Mouse (Mus musculus) heart, adult 2 months (tissue): ENCODE measurements around the gene H6pd. TPM values are rescaled to one million over a fixed set of nuclear protein-coding genes. Genes with fewer than 3 reads are reported as not detected.
A peak's percentile ranks its signal among the peaks of the same experiment; 100 is the strongest.

Source experiments
- DNase-seq, 2 experiments: peaks; one replicate each; pipeline ENCODE4 v3.0.0; 2021
- H3K27ac ChIP-seq: fragments of 200-600 bp; 2 replicates; pipeline ENCODE4 v1.8.1; 2022
- H3K27me3 ChIP-seq: fragments of 200-500 bp; 2 replicates; pipeline ENCODE4 v1.6.1; 2012; ENCODE audit warnings: mild to moderate bottlenecking, low read length, inconsistent platforms, mixed read lengths; ENCODE audit not compliant: control insufficient read depth, insufficient read depth
- H3K36me3 ChIP-seq: fragments of 200-500 bp; 2 replicates; pipeline ENCODE4 v1.6.1; 2012; ENCODE audit warnings: low read length, inconsistent platforms; ENCODE audit not compliant: control insufficient read depth, insufficient read depth
- H3K4me1 ChIP-seq: fragments of 200-500 bp; 2 replicates; pipeline ENCODE4 v1.6.1; 2011; ENCODE audit warnings: low read length; ENCODE audit not compliant: control insufficient read depth, insufficient read depth
- H3K4me3 ChIP-seq: fragments of 200-600 bp; 2 replicates; pipeline ENCODE4 v1.8.1; 2022
- H3K79me2 ChIP-seq: fragments of 200-500 bp; replicated peaks from 2 replicates; pipeline ENCODE4 v1.6.1; 2012; ENCODE audit warnings: mild to moderate bottlenecking, inconsistent platforms, low read length, moderate library complexity, mixed read lengths; ENCODE audit not compliant: control insufficient read depth, insufficient read depth
- H3K9ac ChIP-seq: fragments of 200-500 bp; 2 replicates; pipeline ENCODE4 v1.6.1; 2012; ENCODE audit warnings: low read depth, mild to moderate bottlenecking, control low read depth, inconsistent platforms, low read length, mixed read lengths
- CTCF ChIP-seq: fragments of 200-600 bp; IDR thresholded peaks from 2 replicates; pipeline ENCODE4 v1.8.1; 2022; ENCODE audit warnings: antibody characterized with exemption, mild to moderate bottlenecking, moderate library complexity
- EP300 ChIP-seq: fragments of 200-500 bp; IDR thresholded peaks from 2 replicates; pipeline ENCODE4 v1.6.1; 2011; ENCODE audit warnings: low read depth, low read length, control low read depth; ENCODE audit not compliant: insufficient read depth
- POLR2A ChIP-seq: fragments of 200-500 bp; IDR thresholded peaks from 2 replicates; pipeline ENCODE4 v1.6.1; 2011; ENCODE audit warnings: mild to moderate bottlenecking, low read depth, low read length, control low read depth; ENCODE audit not compliant: insufficient read depth
- WGBS: fragments of 180-500 bp; shearing (Covaris S2); methylation state at CpG from one replicate; pipeline ENCODE4 v1.1.7; 2018; 5-methylcytosine and 5-hydroxymethylcytosine counted together
- intact Hi-C: fragments of 180-260 bp; cut with DNase I; formaldehyde crosslinking; loops from one replicate; pipeline ENCODE4 v1.15.1; 2025
- polyA plus RNA-seq: library from polyadenylated mRNA; depleted of rRNA; stranded (reverse); fragments of >200 nt; gene quantifications from 2 replicates; pipeline ENCODE4 v1.2.3, GENCODE M21; 2012
- total RNA-seq, 2 experiments: library from RNA; stranded (reverse); gene quantifications; 2 replicates each; pipeline ENCODE4 v1.2.3; 2021

Gene H6pd
- total and polyA plus RNA-seq, 3 experiments = 27.4 to 44.2 (median 39.0) TPM

- Histone ChIP-seq H3K27ac (no peak overlapping the region), H3K36me3 (no peaks in the 10 kb centered on the region), H3K4me1 (peaks cover 1% of the 10 kb centered on the region; the same call in 1 of the 2 replicates), H3K79me2 (no peaks in the 10 kb centered on the region), H3K4me3 (no peak overlapping the region), H3K9ac (no peak overlapping the region), H3K27me3 (no peaks in the 10 kb centered on the region)
- intact Hi-C loops = loop anchor here (2.0 kb wide), 1 partner anchor 207 kb away; no protein-coding TSS in a partner anchor
- WGBS = 49% methylated on average over 10 of the region's 10 CpGs
- no peak for TF ChIP-seq CTCF
- TF ChIP-seq EP300 = no peak
- no peak for TF ChIP-seq POLR2A
- no peak for DNase-seq
These were observed 49.0 kb downstream of the H6pd start for GRCm38 (mm10) chr4:149959816-149960215.

- intact Hi-C loops = loop anchor here (1.0 to 2.0 kb wide), 3 partner anchors 120 to 206 kb away; no protein-coding TSS in a partner anchor
- 1% methylated on average over 5 of the region's 5 CpGs for WGBS
- H3K27ac ChIP-seq = no peak overlapping the region
These were observed 50.3 kb downstream of the H6pd start for GRCm38 (mm10) chr4:149958566-149958965.

GRCm38 (mm10) chr4:149956048-149956447, 52.8 kb downstream of the H6pd start:
- Histone ChIP-seq H3K36me3 (no peaks in the 10 kb centered on the region), H3K27ac (no peak overlapping the region), H3K4me3 (no peak overlapping the region), H3K27me3 (no peaks in the 10 kb centered on the region), H3K9ac (no peak overlapping the region), H3K4me1 (peaks cover 8% of the 10 kb centered on the region), H3K79me2 (peaks cover 2% of the 10 kb centered on the region)
- TF ChIP-seq CTCF = 0 out of 2 replicates have a peak, but pooled peaks have one; percentile 11
- no peak for TF ChIP-seq EP300
- DNase-seq = no peak
- 44% methylated on average over 13 of the region's 13 CpGs for WGBS
- intact Hi-C loops = no loop called here

More at GRCm38 (mm10) chr4:149958566-149958965, 50.3 kb downstream of the H6pd start:
- H3K36me3 ChIP-seq = no peaks in the 10 kb centered on the region
- no peaks in the 10 kb centered on the region for H3K79me2 ChIP-seq
- H3K9ac ChIP-seq = no peak overlapping the region
- no peaks in the 10 kb centered on the region for H3K27me3 ChIP-seq
- TF ChIP-seq POLR2A = no peak
- no peak; the same call in 1 of the 2 replicates for TF ChIP-seq CTCF
- TF ChIP-seq EP300 = peak; percentile 96
- peak; percentile 68 to 85 for DNase-seq
- no peak overlapping the region for H3K4me3 ChIP-seq
- peaks cover 1% of the 10 kb centered on the region; the same call in 1 of the 2 replicates for H3K4me1 ChIP-seq

GRCm38 (mm10) chr4:149955631-149956030, 53.2 kb downstream of the H6pd start:
- no peaks in the 10 kb centered on the region for H3K27me3 ChIP-seq
- intact Hi-C loops = loop anchor here (1.0 to 2.0 kb wide), 2 partner anchors 33 to 54 kb away; partner anchors contain the start of gene H6pd
- H3K4me3 ChIP-seq = peak overlapping the region; percentile 54
- 22% methylated on average over 15 of the region's 15 CpGs for WGBS
- peak overlapping the region; percentile 29 for H3K9ac ChIP-seq
- H3K79me2 ChIP-seq = peaks cover 4% of the 10 kb centered on the region
- no peak for DNase-seq
- H3K4me1 ChIP-seq = peaks cover 10% of the 10 kb centered on the region
- no peak for TF ChIP-seq EP300
- no peaks in the 10 kb centered on the region for H3K36me3 ChIP-seq
- H3K27ac ChIP-seq = peak overlapping the region; percentile 68

- no peaks in the 10 kb centered on the region for H3K36me3 ChIP-seq
- H3K4me3 ChIP-seq = peak within 1 kb of the TSS; percentile 97
- H3K9ac ChIP-seq = peak within 1 kb of the TSS; percentile 91
- H3K27me3 ChIP-seq = no peaks in the 10 kb centered on the region
- TF ChIP-seq EP300 (peak; percentile 54; the same call in 1 of the 2 replicates), CTCF (0 out of 2 replicates have a peak, but pooled peaks have one; percentile 12), POLR2A (peak; percentile 97)
- H3K27ac ChIP-seq = peak within 1 kb of the TSS; percentile 90
- peaks cover 12% of the 10 kb centered on the region for H3K4me1 ChIP-seq
- intact Hi-C loops = loop anchor here (1.0 to 2.0 kb wide), 3 partner anchors 32 to 66 kb away; partner anchors contain the start of gene H6pd
- peak; percentile 98 to 99 for DNase-seq
- under 1% methylated on average over 50 of the region's 51 CpGs for WGBS
- H3K79me2 ChIP-seq = peaks cover 4% of the 10 kb centered on the region
These were observed 53.9 kb downstream of the H6pd start, which contains the start of gene Spsb1 for GRCm38 (mm10) chr4:149954893-149955439. TSS of gene Spsb1 (minus strand) at chr4:149955043.
